Mouse (Mus musculus): ENCODE measurements around the gene Chrne.

DNA sequence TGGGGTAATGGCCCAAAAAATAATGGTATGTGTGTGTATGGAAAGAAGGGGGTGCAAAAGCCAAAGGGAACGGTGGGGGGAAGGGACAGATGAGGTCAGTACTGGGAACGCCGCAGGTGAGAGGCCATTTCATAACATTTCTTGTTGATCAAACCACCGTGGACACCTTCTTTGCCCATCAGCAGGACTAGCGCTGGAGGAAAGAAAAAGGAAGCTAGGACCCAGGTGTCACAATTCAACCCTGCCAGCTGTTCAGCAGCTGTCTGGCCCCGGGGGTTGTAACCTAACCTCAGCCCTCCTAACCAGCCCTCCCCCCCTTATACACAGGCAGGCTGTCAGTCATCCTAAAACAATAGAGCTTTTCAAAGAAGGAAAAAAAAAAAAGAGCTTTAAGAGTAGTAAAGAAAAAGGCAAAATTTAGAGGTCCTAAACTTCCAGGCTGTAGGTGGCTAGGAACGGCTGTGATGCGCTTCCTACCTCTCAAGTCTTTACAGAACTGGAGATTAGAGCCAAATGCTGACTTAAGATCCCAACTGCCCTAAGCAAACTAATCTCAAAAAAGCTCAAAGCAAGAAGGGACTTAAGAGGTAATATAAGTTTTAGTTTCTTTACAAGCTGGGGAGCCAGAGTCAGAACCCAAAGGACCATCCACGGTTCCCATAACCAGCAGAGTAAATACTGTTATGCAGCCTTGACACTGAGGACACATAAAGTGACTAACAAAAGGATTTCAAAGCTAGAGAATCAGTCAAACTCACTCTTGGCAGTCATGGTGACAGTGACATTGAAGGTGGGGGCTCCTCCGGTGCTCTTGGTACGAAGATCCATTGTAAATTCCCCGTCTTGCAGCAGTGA, 33.2 kb upstream of the Chrne start:
- no peak for TF ChIP-seq POU5F1 (IDR thresholded peaks at IDR 0.05; ENCODE audit: borderline replicate concordance, low read length)
- no peak for TF ChIP-seq CTCF (conservative IDR thresholded peaks at IDR 0.05; ENCODE audit: low read length)

All from E14TG2a.4 (cell line).